Mouse (Mus musculus) intestine, postnatal 0 days (tissue): ENCODE measurements at regions not wholly inside any gene's neighbourhood (a gene's known extent, or its start where the extent isn't known, plus 50 kb on each side); places are given as distances from the start of the nearest gene placed in this dataset.

Experiments used
- ATAC-seq: fragments of 200-750 bp; cut with Nextera tagmentation; 2 replicates; pipeline ENCODE4 v1.8.0; 2017; ENCODE audit warnings: mild to moderate bottlenecking, moderate TSS enrichment, moderate library complexity
- H3K27ac ChIP-seq: fragments of 300-500 bp; sonication (generic); 2 replicates; pipeline ENCODE4 v1.5.1; 2014; ENCODE audit warnings: mild to moderate bottlenecking, low read depth, low read length, moderate library complexity
- H3K27me3 ChIP-seq: fragments of 300-500 bp; sonication (generic); replicated peaks from 2 replicates; pipeline ENCODE4 v1.6.1; 2014; ENCODE audit warnings: low read length, mixed read lengths; ENCODE audit not compliant: control insufficient read depth, insufficient read depth
- H3K36me3 ChIP-seq: fragments of 300-500 bp; sonication (generic); 2 replicates; pipeline ENCODE4 v1.6.1; 2014; ENCODE audit warnings: mild to moderate bottlenecking, moderate library complexity; ENCODE audit not compliant: control insufficient read depth, insufficient read depth
- H3K4me1 ChIP-seq: fragments of 300-500 bp; sonication (generic); replicated peaks from 2 replicates; pipeline ENCODE4 v1.6.1; 2014; ENCODE audit warnings: antibody characterized with exemption, low read length, mixed read lengths; ENCODE audit not compliant: control insufficient read depth, insufficient read depth
- H3K4me2 ChIP-seq: fragments of 300-500 bp; sonication (generic); replicated peaks from 2 replicates; pipeline ENCODE4 v1.6.1; 2014; ENCODE audit warnings: low read depth, mild to moderate bottlenecking, moderate library complexity
- H3K4me3 ChIP-seq: fragments of 300-500 bp; sonication (generic); 2 replicates; pipeline ENCODE4 v1.5.1; 2014; ENCODE audit warnings: low read depth, low read length
- H3K9ac ChIP-seq: fragments of 300-500 bp; sonication (generic); 2 replicates; pipeline ENCODE4 v1.6.1; 2014; ENCODE audit warnings: mild to moderate bottlenecking, low read depth, low read length
- H3K9me3 ChIP-seq: fragments of 300-500 bp; sonication (generic); 2 replicates; pipeline ENCODE4 v1.6.1; 2016; ENCODE audit warnings: mixed run types; ENCODE audit not compliant: control insufficient read depth
- CTCF ChIP-seq: sonication (generic); IDR thresholded peaks from 2 replicates; pipeline ENCODE4 v1.5.1; 2016; ENCODE audit warnings: low read depth, mild to moderate bottlenecking, control low read depth, antibody characterized with exemption, moderate library complexity
- WGBS: fragments of 180-500 bp; shearing (Covaris S2); extraction: QIAGEN DNeasy Blood & Tissue Kit; methylation state at CpG from one replicate; pipeline ENCODE4 v1.1.7; 2014; 5-methylcytosine and 5-hydroxymethylcytosine counted together

DNA sequence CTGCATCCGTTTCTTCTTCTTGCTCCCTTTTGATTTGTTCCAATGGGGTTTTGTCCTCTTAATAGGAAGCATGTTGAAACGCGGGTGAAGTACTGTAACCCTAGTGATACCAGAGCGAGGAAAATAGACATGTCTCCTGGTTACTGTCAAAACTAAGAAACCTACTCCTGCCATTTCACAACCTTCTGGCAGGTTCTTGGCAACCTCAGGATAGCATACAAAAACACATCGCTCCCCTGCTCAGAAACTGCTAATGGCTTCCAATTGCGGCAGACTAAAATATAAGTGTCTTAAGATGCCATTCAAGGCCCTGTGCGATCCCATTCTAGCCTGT is 172.4 kb downstream of the Spata19 start:
- Histone ChIP-seq H3K4me1 (no peaks in the 10 kb centered on the region), H3K27ac (no peak overlapping the region), H3K9me3 (no peaks in the 10 kb centered on the region), H3K9ac (no peak overlapping the region), H3K27me3 (no peaks in the 10 kb centered on the region), H3K4me2 (no peak overlapping the region), H3K36me3 (no peaks in the 10 kb centered on the region), H3K4me3 (no peak overlapping the region)
- no peak for TF ChIP-seq CTCF
- 82% methylated on average over 7 of the region's 7 CpGs for WGBS
- ATAC-seq: no peak

DNA sequence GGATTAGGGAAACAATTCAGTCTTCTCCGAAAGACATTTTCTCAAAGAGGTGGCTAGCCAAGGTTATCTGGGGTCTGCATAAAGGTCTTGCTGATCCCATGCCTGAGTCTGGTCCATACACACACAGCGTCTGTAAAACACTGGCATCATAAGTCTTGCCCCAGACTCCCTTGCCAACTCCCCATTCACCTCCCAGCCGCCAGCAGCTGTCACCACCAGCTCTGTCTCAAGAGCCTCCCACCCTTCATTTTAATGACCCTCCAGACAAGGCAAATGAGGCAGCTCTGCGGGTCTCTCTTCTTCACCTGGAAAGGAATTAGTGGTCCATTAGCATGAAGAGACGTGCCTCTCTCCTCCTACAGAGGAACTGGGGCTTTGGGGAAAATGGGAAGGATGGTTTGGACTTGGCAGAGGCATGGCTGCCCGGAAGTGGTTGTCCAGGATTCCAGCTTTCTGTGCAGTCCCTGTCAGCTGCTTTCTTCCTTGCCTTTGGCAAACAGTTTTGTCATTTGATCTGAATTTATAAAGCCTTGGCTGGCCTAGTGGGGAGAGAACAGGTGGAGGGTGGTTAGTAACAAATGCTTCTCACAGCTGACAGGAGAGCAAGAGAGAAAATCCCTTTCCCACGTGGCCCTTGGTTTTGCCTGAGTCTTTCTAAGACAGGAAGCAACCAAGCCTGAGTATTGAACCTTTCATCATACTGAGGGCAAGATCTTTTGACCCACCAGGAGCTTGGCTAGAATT is 173.3 kb upstream of the Opcml start:
- ATAC-seq: no peak
- Histone ChIP-seq H3K4me3 (no peak overlapping the region), H3K4me1 (no peaks in the 10 kb centered on the region), H3K9me3 (no peaks in the 10 kb centered on the region), H3K9ac (no peak overlapping the region), H3K4me2 (no peak overlapping the region), H3K27ac (no peak overlapping the region), H3K36me3 (no peaks in the 10 kb centered on the region), H3K27me3 (no peaks in the 10 kb centered on the region)
- no peak for TF ChIP-seq CTCF
- WGBS: 51% methylated on average over 7 of the region's 7 CpGs

DNA sequence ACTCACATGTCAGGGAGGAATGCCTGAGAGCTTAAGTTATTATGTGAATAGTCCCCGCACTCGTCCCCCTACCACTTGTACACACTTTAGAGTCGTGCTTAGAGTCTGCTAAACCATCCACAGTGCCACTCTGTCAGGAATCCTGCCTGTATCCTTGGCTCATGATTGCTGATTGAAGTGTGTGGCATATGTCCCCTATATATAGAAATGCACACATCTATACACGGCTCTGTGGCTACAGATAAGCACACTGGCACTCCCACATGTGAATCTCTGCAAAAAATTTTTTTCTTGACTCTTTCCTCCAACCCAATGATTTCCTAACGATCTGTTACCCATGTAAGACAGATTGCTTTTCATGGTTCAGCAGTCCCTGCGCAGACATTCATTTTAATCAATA is 155.7 kb upstream of the Opcml start:
- Histone ChIP-seq H3K27me3 (no peaks in the 10 kb centered on the region), H3K9me3 (no peaks in the 10 kb centered on the region), H3K9ac (no peak overlapping the region), H3K27ac (no peak overlapping the region), H3K4me3 (no peak overlapping the region), H3K36me3 (no peaks in the 10 kb centered on the region), H3K4me2 (no peak overlapping the region), H3K4me1 (no peaks in the 10 kb centered on the region)
- no peak for ATAC-seq
- TF ChIP-seq CTCF: no peak
- 73% methylated on average over 6 of the region's 6 CpGs for WGBS

DNA sequence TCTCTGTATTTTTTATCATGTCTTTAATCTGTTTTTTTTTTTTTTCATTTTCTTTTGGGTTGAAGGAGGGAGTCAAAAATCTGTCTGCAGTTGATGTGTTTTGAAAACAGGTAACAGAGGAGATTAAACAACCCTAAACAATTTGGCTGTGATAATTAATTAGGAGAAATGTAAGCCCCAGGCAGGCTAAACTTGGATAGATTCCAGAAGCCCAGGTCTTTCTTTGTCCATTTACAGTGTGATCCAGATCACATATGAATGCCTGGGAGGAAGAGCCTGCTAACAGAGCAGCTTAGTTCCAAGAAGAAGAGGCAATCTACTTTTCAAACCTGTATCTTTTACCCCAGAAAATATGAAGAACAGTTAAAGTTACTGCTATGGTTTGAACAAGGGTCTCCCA is 150.0 kb upstream of the Opcml start:
- no peak overlapping the region for H3K9ac ChIP-seq
- H3K4me1 ChIP-seq: no peaks in the 10 kb centered on the region
- no peak for TF ChIP-seq CTCF
- H3K27ac ChIP-seq: no peak overlapping the region
- H3K4me3 ChIP-seq: no peak overlapping the region
- H3K4me2 ChIP-seq: no peak overlapping the region
- H3K36me3 ChIP-seq: no peaks in the 10 kb centered on the region
- no peaks in the 10 kb centered on the region for H3K27me3 ChIP-seq
- no peaks in the 10 kb centered on the region for H3K9me3 ChIP-seq
- ATAC-seq: no peak

DNA sequence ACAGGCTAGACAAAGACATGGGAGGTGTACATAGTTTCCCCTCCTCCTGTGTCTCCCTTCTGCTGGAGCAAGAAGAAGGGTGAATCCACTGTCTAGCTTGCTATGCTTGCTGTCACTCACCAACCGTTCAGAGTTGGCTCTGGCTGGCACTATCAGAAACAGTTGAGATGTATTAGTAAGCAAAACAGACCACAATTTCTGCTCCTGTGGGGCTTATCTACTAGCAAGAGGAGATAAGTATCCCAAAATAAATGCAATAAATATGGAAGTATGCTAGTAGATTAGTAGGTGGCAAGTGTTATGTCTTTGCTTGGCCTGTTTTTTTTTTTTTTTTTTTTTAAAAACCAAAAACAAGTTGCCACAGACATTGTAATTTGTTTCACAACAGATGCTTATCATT is 147.3 kb upstream of the Opcml start:
- no peak overlapping the region for H3K9ac ChIP-seq
- H3K9me3 ChIP-seq: no peaks in the 10 kb centered on the region
- no peak overlapping the region for H3K4me3 ChIP-seq
- no peaks in the 10 kb centered on the region for H3K36me3 ChIP-seq
- no peak overlapping the region for H3K4me2 ChIP-seq
- WGBS: 62% methylated on average over 1 of the region's 1 CpGs
- no peak for ATAC-seq
- H3K27me3 ChIP-seq: no peaks in the 10 kb centered on the region
- no peak for TF ChIP-seq CTCF
- no peaks in the 10 kb centered on the region for H3K4me1 ChIP-seq
- no peak overlapping the region for H3K27ac ChIP-seq

DNA sequence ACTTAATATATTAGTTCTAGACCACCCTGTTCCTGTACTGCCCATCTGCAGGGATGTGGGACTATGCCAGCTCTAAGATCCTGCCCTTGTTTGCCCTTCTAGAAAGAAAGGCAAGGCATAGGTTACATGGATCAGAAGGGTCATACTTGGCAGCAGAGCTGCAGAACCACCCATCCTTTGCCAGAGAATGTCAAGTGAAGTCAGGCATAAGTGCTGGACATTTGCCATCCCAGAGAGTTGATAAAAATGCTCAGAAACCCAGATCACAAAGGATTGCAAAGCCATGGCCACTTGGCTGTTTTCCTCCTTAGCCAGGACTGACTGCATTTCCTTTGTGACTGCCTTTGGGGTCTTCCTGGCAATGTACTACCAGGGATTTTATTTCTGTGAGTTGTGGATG is 146.7 kb upstream of the Opcml start:
- no peak overlapping the region for H3K9ac ChIP-seq
- no peak overlapping the region for H3K27ac ChIP-seq
- no peak overlapping the region for H3K4me3 ChIP-seq
- no peak for ATAC-seq
- H3K4me1 ChIP-seq: no peaks in the 10 kb centered on the region
- no peak for TF ChIP-seq CTCF
- H3K4me2 ChIP-seq: no peak overlapping the region
- no peaks in the 10 kb centered on the region for H3K9me3 ChIP-seq
- H3K36me3 ChIP-seq: no peaks in the 10 kb centered on the region
- no peaks in the 10 kb centered on the region for H3K27me3 ChIP-seq

DNA sequence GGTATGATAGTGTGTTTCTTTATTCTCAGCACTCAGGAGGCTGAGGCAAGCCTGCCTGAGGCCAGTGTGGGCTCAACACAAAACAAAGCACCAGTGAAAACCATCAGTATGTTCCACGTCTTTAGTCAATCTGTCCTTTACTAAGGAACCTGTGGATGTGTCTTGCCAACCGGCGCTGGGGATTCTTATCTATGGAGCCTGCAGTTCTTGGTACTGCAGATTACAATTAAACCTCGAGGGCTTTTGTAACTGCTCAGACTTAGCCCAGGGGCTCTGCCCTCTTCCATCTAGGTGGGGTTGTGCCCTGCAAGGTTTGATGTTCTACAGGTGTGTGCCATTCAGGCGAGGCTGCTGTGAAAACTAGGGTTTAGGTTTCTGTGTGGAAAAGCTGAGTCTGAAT is 145.1 kb upstream of the Opcml start:
- Histone ChIP-seq H3K4me1 (no peaks in the 10 kb centered on the region), H3K27ac (no peak overlapping the region), H3K36me3 (no peaks in the 10 kb centered on the region), H3K9me3 (no peaks in the 10 kb centered on the region), H3K4me2 (no peak overlapping the region), H3K9ac (no peak overlapping the region), H3K27me3 (no peaks in the 10 kb centered on the region), H3K4me3 (no peak overlapping the region)
- no peak for ATAC-seq
- WGBS: 74% methylated on average over 5 of the region's 5 CpGs
- no peak for TF ChIP-seq CTCF
